Mouse (Mus musculus): ENCODE data around the gene Ears2.

Gene Ears2

GRCm38 (mm10) chr7:122066102-122066944 is 740 bp downstream of the Ears2 start:
- Histone ChIP-seq H3K36me3 (ENCODE audit: control insufficient read depth, insufficient read depth, low read length, poor library complexity, severe bottlenecking) (0 out of 2 replicates have a peak, but pooled peaks cover 2% of the 10 kb centered on the region), H3K27me3 (ENCODE audit: control insufficient read depth, insufficient read depth, low read length, poor library complexity, severe bottlenecking) (no peaks in the 10 kb centered on the region)
- no peak for DNase-seq (ENCODE audit: low read depth, low spot score)

GRCm38 (mm10) chr7:122065656-122066055 is 1.4 kb downstream of the Ears2 start:
- 0 out of 2 replicates have a peak, but pooled peaks cover 2% of the 10 kb centered on the region for H3K36me3 ChIP-seq (ENCODE audit: control insufficient read depth, insufficient read depth, low read length, poor library complexity, severe bottlenecking)
- no peak for DNase-seq (ENCODE audit: low read depth, low spot score)
- H3K27me3 ChIP-seq (ENCODE audit: control insufficient read depth, insufficient read depth, low read length, poor library complexity, severe bottlenecking): no peaks in the 10 kb centered on the region

DNA sequence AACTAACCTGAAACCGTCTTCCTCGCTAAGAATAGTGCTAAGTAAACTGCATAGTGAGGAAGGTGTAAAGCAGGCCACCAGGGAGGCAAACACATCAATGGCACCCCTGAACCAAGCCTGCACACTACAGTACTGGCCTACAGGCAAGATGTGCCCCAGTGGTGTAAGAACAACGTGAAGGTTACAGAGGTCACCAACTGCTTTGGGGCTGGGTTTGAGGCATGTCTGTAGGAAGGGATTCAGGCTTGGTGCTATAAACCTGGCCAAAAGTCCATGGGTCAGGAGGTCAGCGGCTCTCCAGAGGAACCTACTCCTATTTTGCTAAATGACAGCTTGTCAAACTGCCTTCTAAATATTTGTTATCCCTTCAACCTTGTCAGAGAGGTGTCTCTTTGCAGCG is 10.4 kb downstream of the Ears2 start:
- no peaks in the 10 kb centered on the region for H3K27me3 ChIP-seq (ENCODE audit: control insufficient read depth, insufficient read depth, low read length, poor library complexity, severe bottlenecking)
- DNase-seq (ENCODE audit: low read depth, low spot score): no peak

DNA sequence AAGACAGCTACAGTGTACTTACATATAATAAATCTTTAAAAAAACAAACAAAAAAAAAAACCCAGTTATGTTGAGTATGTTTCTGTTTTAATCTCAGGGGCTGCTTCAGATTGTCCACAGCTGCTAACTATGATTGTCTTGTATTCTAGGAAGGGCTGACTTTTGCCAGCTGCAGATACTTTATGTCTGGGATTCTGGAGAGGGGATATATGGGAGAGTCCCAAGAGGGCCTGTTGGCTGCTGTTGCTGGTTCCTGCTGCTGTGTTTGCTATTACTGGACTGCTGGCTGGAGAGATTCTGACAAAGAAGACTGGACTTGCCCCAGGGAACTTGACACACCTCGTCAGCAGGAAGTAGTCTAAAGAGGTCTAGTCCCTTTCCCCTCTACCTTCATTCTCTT is 16.2 kb downstream of the Ears2 start:
- Histone ChIP-seq H3K36me3 (ENCODE audit: control insufficient read depth, insufficient read depth, low read length, poor library complexity, severe bottlenecking) (peaks cover 4% of the 10 kb centered on the region; the same call in 1 of the 2 replicates), H3K27me3 (ENCODE audit: control insufficient read depth, insufficient read depth, low read length, poor library complexity, severe bottlenecking) (no peaks in the 10 kb centered on the region)
- DNase-seq (ENCODE audit: low read depth, low spot score): no peak

More for the DNA sequence above, 10.4 kb downstream of the Ears2 start:
- peaks cover 4% of the 10 kb centered on the region; the same call in 1 of the 2 replicates for H3K36me3 ChIP-seq (ENCODE audit: control insufficient read depth, insufficient read depth, low read length, poor library complexity, severe bottlenecking)

- no peak for DNase-seq (ENCODE audit: low read depth, low spot score)
- Histone ChIP-seq H3K27me3 (ENCODE audit: control insufficient read depth, insufficient read depth, low read length, poor library complexity, severe bottlenecking) (no peaks in the 10 kb centered on the region), H3K36me3 (ENCODE audit: control insufficient read depth, insufficient read depth, low read length, poor library complexity, severe bottlenecking) (peaks cover 4% of the 10 kb centered on the region; the same call in 1 of the 2 replicates)
Observed at GRCm38 (mm10) chr7:122048191-122048590, 18.9 kb downstream of the Ears2 start.

- Histone ChIP-seq H3K36me3 (ENCODE audit: control insufficient read depth, insufficient read depth, low read length, poor library complexity, severe bottlenecking) (peaks cover 4% of the 10 kb centered on the region; the same call in 1 of the 2 replicates), H3K27me3 (ENCODE audit: control insufficient read depth, insufficient read depth, low read length, poor library complexity, severe bottlenecking) (no peaks in the 10 kb centered on the region)
- DNase-seq (ENCODE audit: low read depth, low spot score): no peak
Observed at GRCm38 (mm10) chr7:122046813-122047212, 20.2 kb downstream of the Ears2 start.

DNA sequence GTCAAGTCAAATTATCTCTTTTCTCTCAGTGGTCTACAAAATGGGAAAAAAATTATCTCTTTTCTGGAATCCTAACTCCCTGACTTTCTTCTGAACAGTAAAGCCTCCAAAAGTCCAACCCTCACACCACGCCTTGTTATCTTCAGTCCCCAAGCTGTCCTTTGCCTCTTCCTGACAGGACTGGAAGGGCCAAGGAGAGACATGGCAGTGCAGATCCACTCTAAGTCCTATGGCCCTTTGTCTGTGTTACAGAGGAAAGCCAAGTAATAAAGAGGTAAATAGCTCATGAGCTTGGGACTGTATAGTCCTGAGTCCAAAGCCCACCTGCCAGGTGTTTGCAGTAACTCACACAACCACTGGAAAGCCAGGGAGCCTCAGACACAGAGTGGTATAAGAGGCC is 21.4 kb downstream of the Ears2 start:
- no peaks in the 10 kb centered on the region for H3K27me3 ChIP-seq (ENCODE audit: control insufficient read depth, insufficient read depth, low read length, poor library complexity, severe bottlenecking)
- H3K36me3 ChIP-seq (ENCODE audit: control insufficient read depth, insufficient read depth, low read length, poor library complexity, severe bottlenecking): peaks cover 4% of the 10 kb centered on the region; the same call in 1 of the 2 replicates
- DNase-seq (ENCODE audit: low read depth, low spot score): no peak

- H3K36me3 ChIP-seq (ENCODE audit: control insufficient read depth, insufficient read depth, low read length, poor library complexity, severe bottlenecking): peaks cover 6% of the 10 kb centered on the region; the same call in 1 of the 2 replicates
- no peak for DNase-seq (ENCODE audit: low read depth, low spot score)
- no peaks in the 10 kb centered on the region for H3K27me3 ChIP-seq (ENCODE audit: control insufficient read depth, insufficient read depth, low read length, poor library complexity, severe bottlenecking)
Observed at GRCm38 (mm10) chr7:122045181-122045634, 21.9 kb downstream of the Ears2 start.

GRCm38 (mm10) chr7:122044106-122044505 is 23.0 kb downstream of the Ears2 start:
- no peak for DNase-seq (ENCODE audit: low read depth, low spot score)
- no peaks in the 10 kb centered on the region for H3K27me3 ChIP-seq (ENCODE audit: control insufficient read depth, insufficient read depth, low read length, poor library complexity, severe bottlenecking)
- H3K36me3 ChIP-seq (ENCODE audit: control insufficient read depth, insufficient read depth, low read length, poor library complexity, severe bottlenecking): peaks cover 5% of the 10 kb centered on the region

DNA sequence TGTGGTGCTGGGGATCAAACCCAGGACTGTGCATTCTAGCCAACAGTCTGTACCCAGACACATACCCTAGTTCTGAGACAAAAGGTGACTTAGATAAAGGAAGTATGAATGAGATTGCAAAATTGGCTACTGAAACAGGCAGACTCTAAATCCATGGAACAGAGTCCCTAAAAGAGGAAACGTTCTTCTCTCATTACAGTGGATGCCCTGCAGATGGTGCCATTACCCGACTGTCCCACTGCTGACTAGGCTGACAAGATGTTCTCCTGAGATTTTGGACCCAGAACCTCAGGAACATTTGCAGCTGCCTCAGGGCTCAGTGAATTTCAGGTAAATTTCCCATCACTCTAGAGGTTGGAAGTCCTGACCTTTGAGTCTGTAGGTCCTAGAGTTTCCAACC is 32.7 kb downstream of the Ears2 start:
- Histone ChIP-seq H3K27me3 (ENCODE audit: control insufficient read depth, insufficient read depth, low read length, poor library complexity, severe bottlenecking) (no peaks in the 10 kb centered on the region), H3K36me3 (ENCODE audit: control insufficient read depth, insufficient read depth, low read length, poor library complexity, severe bottlenecking) (peaks cover 2% of the 10 kb centered on the region)
- peak; percentile 19 for DNase-seq (ENCODE audit: low read depth, low spot score)

DNA sequence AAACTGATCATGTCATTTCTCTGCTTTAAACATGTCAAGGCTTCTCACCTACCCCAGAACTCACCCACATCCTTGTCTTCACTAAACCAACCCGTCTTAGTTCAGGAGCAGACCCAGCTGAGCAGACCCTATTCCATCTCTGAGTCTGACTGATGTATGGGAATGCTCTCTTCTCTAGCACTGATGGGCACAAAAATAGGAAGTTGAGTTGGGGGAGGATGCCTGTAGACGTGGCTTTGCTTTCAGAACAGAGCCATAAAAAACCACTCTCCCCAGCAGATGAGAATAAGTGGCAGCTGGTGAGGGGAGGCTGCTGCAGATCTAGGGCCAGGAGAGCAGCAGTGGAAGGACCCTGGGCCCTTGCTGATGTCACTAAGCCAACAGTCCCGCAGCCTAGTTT is 33.7 kb downstream of the Ears2 start:
- H3K36me3 ChIP-seq (ENCODE audit: control insufficient read depth, insufficient read depth, low read length, poor library complexity, severe bottlenecking): peaks cover 2% of the 10 kb centered on the region; the same call in 1 of the 2 replicates
- DNase-seq (ENCODE audit: low read depth, low spot score): no peak
- H3K27me3 ChIP-seq (ENCODE audit: control insufficient read depth, insufficient read depth, low read length, poor library complexity, severe bottlenecking): no peaks in the 10 kb centered on the region

DNA sequence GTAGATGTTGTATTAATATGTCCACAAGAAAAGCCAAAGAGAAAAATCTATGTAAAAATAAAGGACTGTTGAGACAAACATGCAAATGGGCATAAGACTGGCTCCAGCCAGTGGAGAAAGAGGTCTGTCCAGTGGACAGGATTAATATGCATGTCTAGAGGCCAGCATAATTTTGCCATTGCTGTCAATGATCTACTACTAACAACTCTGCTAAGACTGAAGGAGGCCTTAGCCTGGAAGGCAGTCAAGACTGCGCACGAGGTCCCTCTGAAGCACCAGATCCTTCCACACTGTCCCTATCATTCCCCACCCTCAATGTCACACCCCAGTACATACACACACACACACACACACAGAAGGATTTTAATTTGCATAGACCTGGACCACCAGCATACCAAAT is 44.9 kb downstream of the Ears2 start:
- H3K36me3 ChIP-seq (ENCODE audit: control insufficient read depth, insufficient read depth, low read length, poor library complexity, severe bottlenecking): no peaks in the 10 kb centered on the region; the same call in 1 of the 2 replicates
- no peak for DNase-seq (ENCODE audit: low read depth, low spot score)
- H3K27me3 ChIP-seq (ENCODE audit: control insufficient read depth, insufficient read depth, low read length, poor library complexity, severe bottlenecking): no peaks in the 10 kb centered on the region

- H3K36me3 ChIP-seq (ENCODE audit: control insufficient read depth, insufficient read depth, low read length, poor library complexity, severe bottlenecking): no peaks in the 10 kb centered on the region; the same call in 1 of the 2 replicates
- no peaks in the 10 kb centered on the region for H3K27me3 ChIP-seq (ENCODE audit: control insufficient read depth, insufficient read depth, low read length, poor library complexity, severe bottlenecking)
- peak; percentile 93 for DNase-seq (ENCODE audit: low read depth, low spot score)
Observed at GRCm38 (mm10) chr7:122020667-122021354, 46.3 kb downstream of the Ears2 start, which contains the start of gene Gga2. Gene Gga2, minus strand, starts transcription at chr7:122021222.

GRCm38 (mm10) chr7:122020273-122020666 is 46.8 kb downstream of the Ears2 start:
- DNase-seq (ENCODE audit: low read depth, low spot score): no peak
- Histone ChIP-seq H3K27me3 (ENCODE audit: control insufficient read depth, insufficient read depth, low read length, poor library complexity, severe bottlenecking) (no peaks in the 10 kb centered on the region), H3K36me3 (ENCODE audit: control insufficient read depth, insufficient read depth, low read length, poor library complexity, severe bottlenecking) (no peaks in the 10 kb centered on the region; the same call in 1 of the 2 replicates)

DNA sequence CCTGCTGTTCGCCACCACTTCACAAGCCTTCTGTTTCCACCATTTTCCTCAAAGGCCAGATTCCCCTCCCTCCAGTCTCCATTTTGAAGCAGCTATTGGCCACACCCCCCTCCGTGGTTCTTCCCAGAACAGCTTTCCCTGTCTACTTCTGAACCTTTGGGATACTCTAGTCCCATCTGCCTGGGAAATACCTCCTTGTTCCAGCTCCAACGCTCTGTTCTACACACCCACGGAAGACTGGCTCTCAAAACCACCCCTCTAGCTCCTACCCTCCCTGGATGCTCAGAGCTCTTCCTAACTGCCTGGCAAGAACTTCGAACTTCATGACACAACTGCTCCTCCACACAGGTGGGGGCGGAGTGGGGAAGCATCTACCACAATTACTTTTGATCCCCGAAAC is 48.1 kb downstream of the Ears2 start:
- DNase-seq (ENCODE audit: low read depth, low spot score): no peak
- no peaks in the 10 kb centered on the region; the same call in 1 of the 2 replicates for H3K36me3 ChIP-seq (ENCODE audit: control insufficient read depth, insufficient read depth, low read length, poor library complexity, severe bottlenecking)
- no peaks in the 10 kb centered on the region for H3K27me3 ChIP-seq (ENCODE audit: control insufficient read depth, insufficient read depth, low read length, poor library complexity, severe bottlenecking)

Data from splenic B cell, adult 2 months (primary cell).